Mouse (Mus musculus) c-Kit-negative CD71-positive TER-119-positive erythroid progenitor cells, embryonic 14.5 days (primary cell): ENCODE results near the gene Topors.
"Not testable (repeated sequence)": the region's sequence is repeated elsewhere in the genome, so short reads cannot be mapped to it uniquely, and the experiment has no call there.

Experiments
- DNase-seq: peaks from one replicate; pipeline ENCODE4 v3.0.0-alpha.2; 2013; ENCODE audit warnings: low read depth, low spot score

Topors gene

GRCm38 (mm10) chr4:40269430-40270032, at the start of gene Topors, which contains the start of gene Smim27:
Topors (minus strand) TSS chr4:40269850.
Smim27 (plus strand) TSS chr4:40269579.
- DNase-seq = peak; percentile 78

GRCm38 (mm10) chr4:40317404-40317803, 47.8 kb upstream of the Topors start:
- DNase-seq = no peak

DNA sequence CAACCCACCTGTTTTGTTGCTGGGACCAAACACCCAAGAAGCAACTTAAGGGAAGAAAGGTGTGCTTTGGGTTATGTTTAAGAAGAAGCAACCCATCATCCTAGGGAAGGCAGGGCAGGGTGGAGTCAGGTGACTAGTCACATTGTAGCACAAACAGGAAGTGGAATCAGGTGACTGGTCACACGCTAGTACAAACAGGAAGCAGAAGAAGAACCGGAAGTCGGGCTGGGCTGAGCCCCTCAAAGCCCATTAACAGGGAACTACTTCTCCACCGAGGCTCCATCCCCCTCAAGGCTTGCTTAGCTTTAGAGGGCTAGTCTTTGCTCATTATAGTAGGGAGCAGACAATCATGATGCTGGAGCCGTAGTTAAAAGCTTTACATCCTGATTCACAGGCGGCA, 43.4 kb upstream of the Topors start:
- DNase-seq = no peak

- DNase-seq = no peak
These were observed 42.6 kb upstream of the Topors start for GRCm38 (mm10) chr4:40312213-40312612.

DNA sequence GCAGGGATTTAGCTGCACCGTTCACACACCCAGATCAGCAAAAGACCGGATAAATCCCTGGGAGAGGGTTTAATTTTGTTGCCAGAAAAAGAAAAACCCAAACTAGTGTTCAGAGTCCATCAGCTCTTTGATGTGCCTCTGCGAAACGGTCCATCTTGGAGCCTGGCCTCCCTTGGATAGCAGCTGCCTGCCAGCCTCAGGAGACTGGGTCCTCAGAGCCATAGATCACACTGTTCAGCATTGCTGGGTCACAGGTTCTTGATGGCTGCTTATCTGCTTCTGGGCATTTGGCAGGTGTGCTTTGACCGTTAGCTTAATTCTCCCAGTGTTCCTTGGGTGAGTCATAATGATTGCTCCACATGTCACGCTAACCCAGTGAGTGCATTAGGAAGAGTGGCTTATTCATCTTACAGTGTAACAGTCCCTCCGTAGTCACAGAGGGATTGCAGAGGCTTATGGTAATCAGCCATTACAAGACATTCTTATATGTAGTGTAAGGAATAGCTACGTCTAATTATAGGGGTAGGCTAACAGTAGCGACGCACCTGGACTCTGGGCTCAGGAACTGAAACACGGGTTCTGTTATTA, 41.2 kb upstream of the Topors start:
- DNase-seq = no peak

DNA sequence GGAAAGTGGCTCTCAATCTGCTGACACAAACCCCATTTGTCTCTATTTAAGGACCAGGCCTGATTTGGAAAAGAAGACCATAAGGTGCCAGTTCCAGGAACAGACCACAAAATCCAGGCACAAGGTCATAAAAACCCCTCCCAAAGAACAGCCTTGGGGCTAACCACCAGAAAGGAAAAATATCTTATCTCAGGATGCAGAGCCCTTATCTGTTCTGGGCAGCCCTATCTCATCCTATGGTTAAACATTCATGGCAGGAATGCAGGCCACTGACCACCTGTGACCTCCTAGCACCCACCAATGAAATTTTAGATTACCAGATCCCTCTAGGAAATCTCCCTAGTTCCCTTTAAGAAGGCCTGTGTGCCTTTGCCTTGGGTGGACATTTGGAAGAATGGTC, 40.0 kb upstream of the Topors start:
- no peak for DNase-seq

- DNase-seq = no peak
These were observed 32.9 kb upstream of the Topors start for GRCm38 (mm10) chr4:40302445-40303125.

GRCm38 (mm10) chr4:40301076-40301789, 31.6 kb upstream of the Topors start:
- peak; percentile 25 for DNase-seq

DNA sequence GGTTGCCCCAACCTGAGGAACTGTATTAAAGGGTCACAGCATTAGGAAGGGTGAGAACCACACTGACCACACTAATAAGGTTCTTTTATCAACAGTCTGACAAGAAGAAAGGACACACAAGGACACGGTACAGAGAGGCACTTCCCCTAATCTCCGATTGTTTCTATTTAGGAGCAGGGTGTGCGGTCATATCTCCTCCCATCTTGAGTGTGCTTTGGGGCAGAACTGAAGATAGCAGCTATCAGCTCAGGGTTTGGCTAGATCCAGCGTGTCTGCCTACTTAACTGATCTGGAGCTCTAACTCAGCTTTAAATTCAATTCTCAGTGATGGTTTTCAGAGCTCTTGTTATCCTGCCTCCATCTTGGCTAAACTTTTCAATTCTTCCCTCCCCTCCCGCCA, 29.5 kb upstream of the Topors start:
- no peak for DNase-seq

DNA sequence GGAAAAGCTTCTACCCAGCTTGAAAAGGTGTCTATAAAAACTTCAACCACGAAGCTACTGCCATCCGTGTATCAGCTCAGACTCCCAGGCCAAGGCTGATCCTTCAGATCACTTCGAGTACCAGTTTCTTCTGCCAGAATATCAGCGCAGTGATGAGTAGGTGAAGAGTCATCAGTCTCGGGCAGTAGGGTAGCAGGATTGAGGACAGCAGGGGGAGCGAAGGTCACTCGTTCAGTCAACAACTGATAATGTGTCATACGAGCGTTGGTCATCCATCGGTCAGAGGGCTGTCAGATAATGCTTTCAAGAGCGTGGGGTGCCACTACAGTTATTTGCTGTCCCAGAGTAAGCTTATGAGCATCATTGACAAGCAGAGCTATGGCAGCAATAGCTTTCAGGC, 21.9 kb upstream of the Topors start:
- not testable (repeated sequence) for DNase-seq

GRCm38 (mm10) chr4:40289046-40289445, 19.4 kb upstream of the Topors start:
- no peak for DNase-seq

- no peak for DNase-seq
These were observed 17.8 kb upstream of the Topors start for GRCm38 (mm10) chr4:40287415-40287814.

- peak; percentile 36 for DNase-seq
These were observed 15.9 kb upstream of the Topors start for GRCm38 (mm10) chr4:40285582-40285981.

DNA sequence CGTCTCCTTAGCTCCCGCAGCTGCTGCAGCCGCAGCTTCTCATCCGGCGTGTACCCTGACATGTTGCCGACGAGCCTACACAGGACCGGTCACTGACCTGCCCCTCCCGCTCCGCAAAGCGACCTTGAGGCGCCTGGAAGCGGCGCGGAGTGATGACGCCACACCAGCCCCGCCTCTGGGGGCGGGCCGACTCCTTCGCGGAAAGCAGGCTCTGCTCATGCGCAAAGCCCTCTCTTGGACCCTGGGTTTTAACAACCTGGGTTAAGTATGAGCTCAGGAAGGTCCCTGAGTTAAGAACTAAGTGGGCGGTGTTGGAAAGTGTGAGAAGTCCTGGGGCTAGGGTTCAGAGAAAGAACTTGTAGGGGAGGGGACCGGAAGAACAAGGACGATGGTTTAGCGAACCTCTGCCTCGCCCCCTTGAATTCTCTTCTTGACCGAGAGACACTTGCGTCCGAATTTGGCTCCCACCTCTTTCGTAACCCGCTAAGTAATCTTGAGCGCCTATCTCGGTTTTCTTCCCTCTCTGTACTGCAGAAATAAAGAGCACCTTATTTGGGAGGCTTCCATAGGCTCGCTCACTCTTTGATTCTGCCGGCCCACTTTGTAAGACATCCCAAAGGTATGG, 9.7 kb upstream of the Topors start, which contains the start of gene Ndufb6:
Ndufb6 (minus strand) TSS at position 146 of the 625 bp plus-strand sequence.
- DNase-seq = peak; percentile 87

DNA sequence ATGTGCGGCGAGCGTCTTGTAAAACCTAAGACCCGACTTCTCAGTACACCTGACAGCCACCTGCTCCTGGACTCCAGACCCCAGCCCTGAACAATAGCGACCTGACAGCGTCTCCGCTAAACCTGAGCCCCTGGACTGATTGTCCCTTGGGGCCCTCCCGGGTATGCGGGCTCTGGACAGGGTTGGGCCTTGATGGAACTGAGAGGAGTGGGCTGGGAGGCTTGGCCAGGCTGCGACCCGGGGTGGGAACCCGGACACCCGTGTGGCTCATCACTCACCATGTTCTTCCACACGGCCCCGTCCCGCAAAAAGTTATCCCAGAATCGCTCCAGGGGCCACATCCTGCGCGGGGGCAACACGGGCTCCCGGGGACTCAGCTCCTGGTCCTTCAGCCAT, 9.2 kb upstream of the Topors start:
- DNase-seq = no peak

DNA sequence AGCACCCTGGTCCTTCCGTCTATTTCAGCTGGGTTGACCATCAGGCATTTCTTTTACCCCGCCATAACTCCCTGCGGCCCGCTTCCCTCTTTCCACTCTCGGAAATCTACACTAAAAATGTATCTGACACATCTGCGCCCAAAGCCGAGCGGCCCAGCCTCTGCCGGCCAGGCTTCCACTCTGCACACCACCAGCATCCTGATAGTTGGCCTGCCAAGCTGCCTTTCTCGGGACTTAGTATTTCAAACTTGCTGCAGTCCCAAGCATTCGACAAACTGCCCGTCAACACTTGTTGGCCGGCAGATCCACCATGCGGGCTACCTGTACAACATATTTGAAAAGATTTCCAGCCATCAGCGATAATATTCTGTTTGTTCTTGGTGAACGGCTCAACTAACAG, 815 bp downstream of the Topors start:
- DNase-seq = no peak

- DNase-seq = peak; percentile 49
These were observed 1.3 kb downstream of the Topors start for GRCm38 (mm10) chr4:40268204-40268813.

DNA sequence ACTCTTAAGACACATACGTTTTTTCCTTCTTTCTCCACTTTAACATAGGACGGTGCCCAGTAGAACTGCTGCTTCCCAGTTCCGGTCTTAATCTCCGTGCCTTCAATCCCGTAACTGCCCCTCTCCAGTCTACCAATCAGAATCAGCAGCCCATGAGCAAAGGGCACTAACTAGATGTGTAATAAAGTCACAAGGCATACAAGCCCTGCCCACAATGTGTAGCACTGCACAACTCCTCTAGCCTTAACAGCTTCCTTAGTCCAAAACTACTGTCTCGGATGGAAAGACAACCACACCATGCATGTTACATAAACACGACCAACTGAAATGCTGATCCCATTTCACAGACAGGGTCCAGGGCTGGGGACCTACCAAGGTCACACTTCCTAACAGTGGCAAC, 2.0 kb downstream of the Topors start:
- DNase-seq = peak; percentile 11

GRCm38 (mm10) chr4:40264321-40264720, 5.3 kb downstream of the Topors start:
- DNase-seq = no peak

- DNase-seq = no peak
These were observed 15.1 kb downstream of the Topors start for GRCm38 (mm10) chr4:40254385-40255103.

DNA sequence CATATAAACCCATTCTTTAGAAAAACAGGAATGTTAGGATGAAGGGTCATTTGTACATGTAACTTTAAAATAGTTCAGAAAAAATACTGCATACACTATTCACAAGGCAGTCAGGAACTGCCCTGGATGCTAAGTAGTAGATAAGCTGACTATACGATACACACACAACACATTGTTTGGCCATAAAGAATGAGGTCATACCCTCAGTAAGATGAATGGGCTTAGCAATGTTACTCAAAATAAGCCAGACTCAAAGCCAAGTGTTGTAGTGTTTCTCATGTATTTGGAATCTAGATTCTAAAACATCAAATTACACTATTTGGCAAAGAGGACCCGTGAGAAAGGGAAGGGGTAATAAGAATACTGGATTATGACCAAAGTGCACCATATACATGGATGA, 15.9 kb downstream of the Topors start:
- DNase-seq = no peak
